Mouse (Mus musculus) G1E (cell line): ENCODE measurements around the gene Stard3. TPM values are rescaled to one million over a fixed set of nuclear protein-coding genes. Genes with fewer than 3 reads are reported as not detected.

ENCODE experiments used
- ATAC-seq: 2 replicates; pipeline ENCODE4 v1.8.0; 2016; ENCODE audit warnings: mild to moderate bottlenecking; ENCODE audit not compliant: insufficient number of reproducible peaks, poor library complexity, low FRiP score, severe bottlenecking; ENCODE audit errors: extremely low read depth
- DNase-seq: peaks from one replicate; pipeline ENCODE4 v3.0.0; 2012; ENCODE audit warnings: low spot score
- H3K27me3 ChIP-seq: 2 replicates; pipeline ENCODE4 v1.6.1; 2012; ENCODE audit warnings: mild to moderate bottlenecking, low read length, inconsistent platforms; ENCODE audit not compliant: insufficient read depth
- H3K36me3 ChIP-seq: replicated peaks from 2 replicates; pipeline ENCODE3; 2012; ENCODE audit warnings: mild to moderate bottlenecking, inconsistent platforms
- H3K4me1 ChIP-seq: 2 replicates; pipeline ENCODE4 v1.6.1; 2012; ENCODE audit warnings: low read depth, low read length, inconsistent platforms, mixed read lengths; ENCODE audit not compliant: insufficient read depth
- H3K4me3 ChIP-seq: 2 replicates; pipeline ENCODE4 v1.5.1; 2012; ENCODE audit warnings: low read depth, mild to moderate bottlenecking, inconsistent platforms, low read length, moderate library complexity, mixed read lengths
- H3K9me3 ChIP-seq: replicated peaks from 2 replicates; pipeline ENCODE4 v1.6.1; 2012; ENCODE audit warnings: inconsistent platforms
- CTCF ChIP-seq: IDR thresholded peaks from 2 replicates; pipeline ENCODE4 v1.5.1; 2012; ENCODE audit warnings: low read depth, low read length, inconsistent platforms, mixed read lengths
- GATA1 ChIP-seq: IDR thresholded peaks from 2 replicates; pipeline ENCODE4 v1.6.1; 2012; ENCODE audit warnings: borderline replicate concordance, low read length, inconsistent platforms, mixed read lengths
- GATA2 ChIP-seq: IDR thresholded peaks from 2 replicates; pipeline ENCODE4 v1.6.1; 2012; ENCODE audit warnings: low read depth, low read length, inconsistent platforms, borderline replicate concordance
- POLR2AphosphoS5 ChIP-seq: IDR thresholded peaks from 2 replicates; pipeline ENCODE4 v1.6.1; 2012; ENCODE audit warnings: low read depth, low read length, inconsistent platforms; ENCODE audit not compliant: insufficient replicate concordance
- TAL1 ChIP-seq: conservative IDR thresholded peaks from 2 replicates; pipeline ENCODE4 v1.6.1; 2012; ENCODE audit warnings: low read depth, low read length, inconsistent platforms, mixed read lengths
- polyA plus RNA-seq: library from polyadenylated mRNA; stranded (reverse); fragments of >175 nt; gene quantifications from 2 replicates; pipeline ENCODE4 v1.2.3, GENCODE M21; 2012
- total RNA-seq, 2 experiments: library from RNA; stranded (forward) in 1 of 2; stranded (reverse) in 1 of 2; fragments of 200-1000 nt in 1 of 2; fragments of >200 nt in 1 of 2; fragmentation: Nextera tagmentation in 1 of 2; gene quantifications; 2 replicates each; pipeline ENCODE4 v1.2.3; 2014 to 2017

Gene Stard3
- total and polyA plus RNA-seq, 3 experiments = 10.9 to 22.9 (median 18.5) TPM

DNA sequence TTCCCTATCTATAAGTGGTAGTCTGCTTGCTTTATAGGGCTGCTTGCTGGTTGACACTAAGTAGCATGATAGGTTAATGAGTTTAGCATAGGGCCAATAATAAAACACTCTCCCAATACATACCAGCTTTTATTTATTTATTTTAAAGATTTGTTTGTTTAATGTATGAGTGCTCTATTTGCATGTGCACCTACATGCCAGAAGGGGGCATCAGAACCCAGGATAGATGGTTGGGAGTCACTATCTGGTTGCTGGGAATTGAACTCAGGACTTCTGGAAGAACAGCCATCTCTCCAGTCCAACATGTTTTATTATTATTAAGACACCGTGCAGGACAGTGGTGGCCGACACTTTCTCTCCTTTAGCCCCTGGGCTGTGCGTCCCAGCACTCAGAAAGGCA is 26.0 kb upstream of the Stard3 start:
- no peaks in the 10 kb centered on the region for H3K36me3 ChIP-seq
- peaks cover 62% of the 10 kb centered on the region for H3K27me3 ChIP-seq
- ATAC-seq (no peak), DNase-seq (no peak)
- no peak overlapping the region for H3K4me3 ChIP-seq
- TF ChIP-seq CTCF (no peak), POLR2AphosphoS5 (no peak), GATA2 (no peak), GATA1 (no peak), TAL1 (no peak)
- peaks cover 16% of the 10 kb centered on the region for H3K4me1 ChIP-seq
- H3K9me3 ChIP-seq = peaks cover 19% of the 10 kb centered on the region

DNA sequence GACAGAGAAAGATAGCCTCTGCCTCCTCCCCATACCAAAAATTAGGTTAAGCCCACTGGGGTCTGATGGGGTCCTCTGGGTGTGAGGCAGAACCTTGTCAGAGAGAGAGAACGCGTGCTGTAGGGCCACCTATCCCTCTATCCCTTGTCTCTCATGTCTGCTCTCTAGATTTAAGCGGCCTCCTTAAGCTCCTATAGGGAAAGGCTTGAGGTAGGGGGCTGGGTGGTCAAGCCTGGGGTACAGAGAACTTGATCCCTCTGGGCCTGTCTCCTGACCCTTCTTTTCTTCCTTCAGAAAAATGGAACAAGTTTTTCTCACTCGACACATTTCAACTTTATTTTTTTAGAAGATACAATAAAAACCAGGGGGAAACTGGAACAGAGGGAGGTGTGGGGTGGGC is 25.3 kb upstream of the Stard3 start:
- DNase-seq (no peak), ATAC-seq (no peak)
- no peaks in the 10 kb centered on the region for H3K36me3 ChIP-seq
- peaks cover 12% of the 10 kb centered on the region for H3K9me3 ChIP-seq
- H3K4me3 ChIP-seq = no peak overlapping the region
- H3K27me3 ChIP-seq = peaks cover 62% of the 10 kb centered on the region
- TF ChIP-seq GATA2 = no peak
- no peak for TF ChIP-seq POLR2AphosphoS5
- TF ChIP-seq TAL1 = no peak
- TF ChIP-seq GATA1 = no peak
- no peak for TF ChIP-seq CTCF
- peaks cover 16% of the 10 kb centered on the region for H3K4me1 ChIP-seq

DNA sequence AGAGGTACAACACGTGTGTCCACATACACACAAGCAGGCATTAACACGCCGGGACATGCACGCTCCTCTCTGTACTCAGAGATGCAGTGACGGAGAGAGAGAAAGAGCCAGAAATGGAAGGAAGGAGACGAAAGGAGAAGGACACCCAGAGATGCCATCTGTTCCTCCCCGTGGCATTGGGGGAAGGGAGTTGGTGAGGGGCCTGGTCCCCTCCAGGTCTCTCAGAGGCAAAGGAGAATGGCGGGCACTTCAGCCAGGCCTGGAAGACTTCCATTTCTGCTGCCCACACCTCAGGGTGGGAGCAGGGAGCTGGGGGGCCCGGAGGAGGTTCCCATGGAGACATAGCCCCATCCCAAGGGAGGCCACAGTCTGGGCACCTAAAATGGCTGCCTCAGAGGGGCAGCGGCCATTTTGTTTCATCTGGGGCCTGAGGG is 24.9 kb upstream of the Stard3 start:
- TF ChIP-seq GATA1 (no peak), TAL1 (no peak), POLR2AphosphoS5 (no peak), GATA2 (no peak), CTCF (no peak)
- Histone ChIP-seq H3K27me3 (peaks cover 61% of the 10 kb centered on the region), H3K36me3 (no peaks in the 10 kb centered on the region), H3K4me1 (peaks cover 16% of the 10 kb centered on the region), H3K9me3 (peaks cover 8% of the 10 kb centered on the region), H3K4me3 (no peak overlapping the region)
- ATAC-seq (no peak), DNase-seq (no peak)

DNA sequence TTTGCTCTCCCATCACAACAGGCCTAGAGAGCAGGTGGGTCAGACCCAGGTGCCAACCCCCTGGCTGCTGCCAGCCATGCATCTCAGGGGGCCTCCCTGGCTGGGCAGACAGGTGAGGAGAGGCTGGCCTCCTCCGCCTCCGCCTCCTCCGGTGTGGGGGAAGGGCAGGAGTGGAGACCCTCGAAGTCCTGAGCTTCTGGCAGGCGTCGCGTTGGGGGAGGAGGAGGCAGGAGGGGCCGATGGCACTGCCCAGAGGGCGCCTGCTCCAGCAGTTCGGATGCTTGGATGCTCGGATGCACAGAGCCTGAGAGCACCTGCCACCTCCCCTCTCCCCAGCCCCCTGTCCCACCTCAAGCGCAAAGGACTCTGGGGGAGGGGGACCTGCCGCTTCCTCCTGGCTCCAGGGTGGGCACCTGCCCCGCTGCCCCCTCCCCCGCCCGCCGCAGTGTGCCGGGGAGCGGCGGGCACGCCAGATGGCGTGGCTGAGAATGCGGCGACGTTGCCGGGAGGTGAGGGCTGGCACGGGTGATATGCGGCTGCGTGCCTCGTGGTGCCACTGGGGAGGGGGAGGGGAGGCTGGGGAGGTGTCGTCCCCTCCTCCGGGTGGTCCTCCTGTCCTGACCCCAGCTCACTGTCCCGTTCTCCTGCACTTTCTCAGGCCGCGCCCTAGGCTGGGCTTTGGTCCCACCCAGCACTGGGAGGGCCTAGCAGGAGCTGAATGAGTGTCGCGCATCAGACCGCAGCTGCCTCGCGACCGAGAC is 24.0 kb upstream of the Stard3 start:
- Histone ChIP-seq H3K27me3 (peaks cover 63% of the 10 kb centered on the region), H3K4me3 (no peak overlapping the region), H3K4me1 (peaks cover 16% of the 10 kb centered on the region), H3K9me3 (0 out of 2 replicates have a peak, but pooled peaks cover under 1% of the 10 kb centered on the region), H3K36me3 (no peaks in the 10 kb centered on the region)
- ATAC-seq = no peak
- no peak for DNase-seq
- no peak for TF ChIP-seq POLR2AphosphoS5
- no peak for TF ChIP-seq TAL1
- no peak for TF ChIP-seq GATA2
- no peak for TF ChIP-seq CTCF
- no peak for TF ChIP-seq GATA1

DNA sequence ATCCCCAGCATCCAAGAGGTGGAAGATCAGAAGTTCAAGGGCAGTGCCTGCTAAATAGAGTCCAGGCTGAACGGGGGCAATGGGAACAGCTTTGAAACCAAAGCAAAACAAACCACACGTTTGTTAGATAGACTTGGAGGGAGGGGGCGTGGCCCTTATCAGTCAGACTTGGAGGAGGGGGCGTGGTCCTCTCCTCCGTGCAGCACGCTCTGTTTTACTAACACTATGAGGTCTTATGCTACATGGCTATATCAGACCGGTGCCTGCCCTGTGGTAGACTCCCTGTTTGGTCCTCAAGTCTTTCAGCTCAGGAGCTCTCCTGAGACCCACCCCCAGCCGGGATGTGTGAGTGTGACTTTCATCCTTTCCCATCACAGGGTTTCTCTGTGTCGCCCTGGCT is 22.9 kb upstream of the Stard3 start:
- no peaks in the 10 kb centered on the region for H3K9me3 ChIP-seq
- DNase-seq (no peak), ATAC-seq (no peak)
- no peaks in the 10 kb centered on the region for H3K36me3 ChIP-seq
- H3K4me1 ChIP-seq = peaks cover 22% of the 10 kb centered on the region
- TF ChIP-seq GATA2 = no peak
- TF ChIP-seq POLR2AphosphoS5 = no peak
- TF ChIP-seq GATA1 = no peak
- no peak for TF ChIP-seq TAL1
- no peak for TF ChIP-seq CTCF
- H3K4me3 ChIP-seq = no peak overlapping the region
- H3K27me3 ChIP-seq = peaks cover 68% of the 10 kb centered on the region

GRCm38 (mm10) chr11:98336245-98337107 is 21.7 kb upstream of the Stard3 start:
- Histone ChIP-seq H3K4me1 (peaks cover 24% of the 10 kb centered on the region), H3K9me3 (no peaks in the 10 kb centered on the region), H3K27me3 (peaks cover 65% of the 10 kb centered on the region), H3K36me3 (no peaks in the 10 kb centered on the region), H3K4me3 (no peak overlapping the region)
- ATAC-seq = no peak
- DNase-seq = no peak
- TF ChIP-seq GATA1 (no peak), CTCF (no peak), GATA2 (no peak), TAL1 (no peak), POLR2AphosphoS5 (no peak)
